Mouse (Mus musculus) leukemia stem cell, adult 10-12 weeks (primary cell): ENCODE results near the gene Rfx7. TPM values are rescaled to one million over a fixed set of nuclear protein-coding genes. Genes with fewer than 3 reads are reported as not detected.

Source experiments
- polyA plus RNA-seq: library from polyadenylated mRNA; stranded (reverse); fragments of >175 nt; gene quantifications from 2 replicates; pipeline ENCODE4 v1.2.3, GENCODE M21; 2012; ENCODE audit warnings: low replicate concordance

The Rfx7 gene
- polyA plus RNA-seq = 20.4 TPM in 2 replicates

GRCm38 (mm10) chr9:72531996-72532380 lies at the start of gene Rfx7:
Gene Rfx7, plus strand, starts transcription at chr9:72532240.

GRCm38 (mm10) chr9:72492194-72492565 lies 39.9 kb upstream of the Rfx7 start, which contains the start of gene Tex9:
Gene Tex9, minus strand, starts transcription at chr9:72492212.

GRCm38 (mm10) chr9:72661895-72662661 lies 130.0 kb downstream of the Rfx7 start, which contains the start of gene Nedd4:
Gene Nedd4, plus strand, starts transcription at chr9:72662346.

Other genes with a start within 250 kb of the Rfx7 start
- gene Mns1, start 94.2 kb upstream of the Rfx7 start, polyA plus RNA-seq = 3.5 and 20.2 TPM in 2 replicates
- gene Tex9, start 40.0 kb upstream of the Rfx7 start, polyA plus RNA-seq = 1.1 and 5.9 TPM in 2 replicates
- 3.0 and 33.2 TPM in 2 replicates for gene Nedd4, start 130.1 kb downstream of the Rfx7 start, polyA plus RNA-seq